Mouse (Mus musculus): Measurements from ENCODE around the gene Cbfa2t3.
"Not testable (repeated sequence)": the region's sequence is repeated elsewhere in the genome, so short reads cannot be mapped to it uniquely, and the experiment has no call there.

Cbfa2t3 gene

DNA sequence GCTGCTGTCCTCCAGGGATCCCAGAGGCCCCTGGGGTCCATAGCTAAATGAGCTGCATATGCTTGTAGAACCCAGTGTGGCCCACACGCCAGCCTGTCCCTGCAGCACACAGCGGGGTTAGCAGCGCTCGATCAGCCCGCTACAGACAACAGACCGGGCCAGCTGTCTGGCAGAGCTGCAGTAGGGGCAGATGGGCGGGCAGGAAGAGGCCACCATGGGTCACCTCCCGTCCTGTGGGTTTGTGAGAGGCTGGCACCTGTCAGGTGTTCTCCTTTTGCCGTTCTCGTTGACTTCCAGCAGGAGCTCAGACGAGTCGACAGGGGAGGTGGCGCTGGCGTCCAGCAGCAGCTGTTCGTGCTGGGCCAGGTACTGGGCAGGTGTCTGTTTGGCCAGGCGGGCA, 60.3 kb downstream of the Cbfa2t3 start:
- DNase-seq (ENCODE audit: low read depth) = no peak

DNA sequence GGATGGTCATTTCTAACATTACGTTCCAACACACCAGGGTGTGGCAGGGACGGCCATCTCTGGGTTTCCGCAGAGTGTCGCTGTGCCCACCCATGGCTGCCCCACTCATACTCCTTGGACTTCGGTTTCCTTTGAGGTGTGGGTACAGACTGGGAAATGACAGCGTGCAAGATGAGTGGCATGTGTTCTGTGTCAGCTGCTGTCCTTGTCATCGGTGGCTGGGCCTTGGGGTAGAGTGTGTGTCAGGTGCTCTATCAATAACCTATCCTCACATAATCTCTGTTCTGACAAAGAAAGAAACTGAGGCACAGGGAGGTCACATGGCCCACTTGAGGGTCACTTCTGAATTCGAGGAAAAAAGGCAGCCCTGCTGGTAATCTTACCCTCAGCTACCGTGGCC, 61.7 kb downstream of the Cbfa2t3 start:
- DNase-seq (ENCODE audit: low read depth) = no peak

DNA sequence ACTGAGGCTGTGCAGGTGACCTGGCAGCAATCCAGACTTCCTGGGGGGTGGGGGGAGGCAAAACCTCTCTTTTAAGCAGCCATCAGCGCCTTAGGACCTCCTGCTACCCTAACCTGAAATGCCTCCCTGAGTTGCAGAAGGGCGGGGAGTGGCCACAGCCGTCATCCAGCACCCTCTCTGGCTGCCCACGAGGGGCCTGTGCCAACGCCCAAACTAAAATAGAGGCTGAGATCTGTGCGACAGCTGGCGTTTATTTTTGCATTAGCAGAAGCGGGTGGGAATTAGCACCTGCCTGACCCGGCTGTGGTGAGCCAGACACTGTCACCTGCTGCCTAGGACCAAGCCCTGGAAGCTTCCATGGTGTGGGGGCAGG, 62.1 kb downstream of the Cbfa2t3 start:
- no peak for DNase-seq (ENCODE audit: low read depth)

DNA sequence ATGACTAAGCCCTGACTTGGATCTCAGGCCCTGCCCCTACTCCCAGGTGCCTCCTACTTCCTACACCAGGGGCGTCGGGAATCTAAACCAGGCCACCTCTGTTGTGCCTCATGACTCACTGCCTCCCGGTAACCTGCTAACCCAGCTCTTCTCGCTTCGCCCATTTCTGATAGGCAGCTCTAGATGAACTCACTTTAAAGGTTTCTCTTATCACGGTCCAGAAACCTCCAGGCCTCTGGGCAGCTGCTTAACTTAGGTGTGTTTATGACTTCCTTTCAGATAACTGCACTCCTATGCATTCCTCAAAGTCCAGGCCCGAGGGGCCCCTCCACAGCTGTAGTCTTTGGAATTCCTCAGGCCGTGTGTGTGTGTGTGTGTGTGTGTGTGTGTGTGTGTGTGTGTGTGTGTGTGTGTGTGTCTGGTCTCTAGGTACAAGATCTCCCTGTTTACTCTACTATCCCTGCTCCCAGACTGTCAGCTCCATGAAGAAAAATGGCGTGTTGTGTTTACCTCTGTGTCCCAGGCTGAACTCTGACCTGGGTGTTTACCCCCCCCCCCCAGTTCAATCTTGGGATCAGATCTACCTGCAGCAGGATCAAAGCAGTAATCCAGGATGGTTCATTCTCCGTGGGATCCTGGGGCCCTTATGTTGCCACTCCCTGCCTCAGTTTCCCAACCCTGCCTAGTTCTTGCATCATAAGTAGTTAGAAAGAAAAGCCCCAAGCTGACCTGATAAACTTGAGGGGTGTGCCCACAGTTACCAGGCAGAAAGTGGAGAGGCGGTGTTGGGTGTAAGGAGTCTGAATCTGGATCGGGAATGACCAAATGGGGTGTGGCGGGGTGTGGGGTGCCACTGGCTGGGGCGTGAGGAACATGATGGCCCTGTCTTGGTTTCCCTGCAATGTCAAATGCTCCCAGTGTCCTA, 62.8 kb downstream of the Cbfa2t3 start:
- DNase-seq (ENCODE audit: low read depth) = peak; percentile 65

DNA sequence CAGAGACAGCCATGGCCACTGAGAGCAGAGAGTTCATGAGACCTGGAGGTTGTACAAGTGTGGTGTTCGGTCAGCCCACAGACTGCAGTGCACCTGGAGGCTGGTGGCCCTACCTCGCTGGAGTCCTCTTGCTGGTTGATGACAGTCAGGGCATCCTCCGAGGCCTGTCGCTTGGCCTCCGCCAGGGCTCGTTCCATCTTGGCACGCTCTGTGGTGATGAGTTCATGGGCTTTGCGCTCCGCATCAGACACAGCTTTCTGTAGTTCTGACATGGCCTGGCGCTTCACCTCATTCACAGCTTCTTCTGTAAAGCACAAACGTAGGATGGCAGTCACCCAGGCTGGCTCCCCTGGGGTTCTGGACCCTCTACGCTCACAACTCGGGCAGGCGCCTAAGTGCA, 65.7 kb downstream of the Cbfa2t3 start:
- DNase-seq (ENCODE audit: low read depth) = no peak

DNA sequence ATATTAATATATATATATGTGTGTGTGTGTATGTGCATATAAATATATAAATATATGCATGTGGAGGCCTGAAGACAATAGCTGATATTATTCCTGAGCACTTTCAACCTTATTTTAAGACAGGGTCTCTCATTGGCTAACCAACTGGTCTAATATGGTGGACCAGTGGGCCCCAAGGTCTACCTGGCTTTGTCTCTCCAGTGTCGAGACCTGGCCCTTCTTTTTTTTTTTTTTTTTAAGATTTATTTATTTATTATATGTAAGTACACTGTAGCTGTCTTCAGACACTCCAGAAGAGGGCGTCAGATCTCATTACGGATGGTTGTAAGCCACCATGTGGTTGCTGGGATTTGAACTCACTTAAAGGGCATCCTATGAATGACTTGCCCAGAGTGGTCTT, 66.8 kb downstream of the Cbfa2t3 start:
- DNase-seq (ENCODE audit: low read depth) = not testable (repeated sequence)

DNA sequence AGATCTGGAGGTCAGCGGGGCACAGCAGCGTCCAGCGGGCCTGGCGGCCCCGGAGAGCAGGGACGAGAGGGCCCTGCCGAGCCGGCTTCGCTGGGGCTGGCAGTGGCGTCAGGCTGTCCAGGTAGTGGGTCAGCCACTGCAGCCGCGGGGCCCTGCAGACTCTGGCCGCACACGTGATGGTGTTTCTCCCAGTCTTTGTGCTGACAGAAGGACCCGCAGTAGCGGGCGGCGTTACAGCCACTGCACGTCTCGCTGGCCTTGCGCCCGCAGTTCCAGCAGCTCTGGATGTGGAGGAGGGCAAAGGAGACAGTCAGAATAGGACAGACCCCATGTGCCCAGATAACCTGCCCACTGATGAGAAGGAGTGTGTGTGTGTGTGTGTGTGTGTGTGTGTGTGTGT, 68.2 kb downstream of the Cbfa2t3 start:
- no peak for DNase-seq (ENCODE audit: low read depth)

DNA sequence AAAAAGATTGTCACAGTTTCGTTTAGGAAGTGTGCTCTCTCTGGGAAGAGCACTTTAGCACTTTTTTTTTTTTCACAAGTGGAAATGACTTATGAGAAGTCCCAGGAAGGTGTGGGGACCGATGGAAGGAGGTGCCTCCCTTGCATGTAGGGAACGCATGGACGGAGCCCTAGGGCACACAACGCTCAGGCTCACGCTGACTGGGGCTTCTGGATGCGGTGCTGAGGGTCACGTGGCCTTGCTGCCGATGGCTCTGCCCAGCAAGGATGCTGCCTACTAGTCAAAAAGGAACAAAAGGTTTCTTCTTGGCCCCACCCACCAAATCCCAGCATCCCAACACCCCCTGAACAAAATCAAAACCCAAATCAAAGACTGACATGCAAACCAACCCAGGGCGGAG, 69.5 kb downstream of the Cbfa2t3 start:
- no peak for DNase-seq (ENCODE audit: low read depth)

DNA sequence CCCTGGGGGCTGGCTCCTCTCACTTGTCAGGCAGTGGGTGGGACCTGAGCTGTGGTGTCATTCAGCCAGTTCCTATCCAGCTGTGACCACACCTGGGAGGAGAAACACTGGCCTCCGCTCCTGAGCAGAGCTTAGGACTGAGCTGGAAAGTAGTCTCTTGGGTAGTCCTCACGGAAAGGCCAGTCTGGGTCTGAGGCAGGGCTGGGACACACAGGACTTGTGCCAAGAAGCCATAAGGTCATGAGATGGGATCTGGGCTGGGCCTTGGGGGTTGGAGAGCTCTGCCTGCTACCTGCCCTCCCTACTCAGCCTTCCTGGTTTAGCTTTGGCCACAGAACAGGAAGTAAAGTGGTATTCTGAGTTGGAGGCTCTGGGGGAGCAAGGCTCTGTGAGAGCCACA, 72.0 kb downstream of the Cbfa2t3 start:
- DNase-seq (ENCODE audit: low read depth) = no peak

DNA sequence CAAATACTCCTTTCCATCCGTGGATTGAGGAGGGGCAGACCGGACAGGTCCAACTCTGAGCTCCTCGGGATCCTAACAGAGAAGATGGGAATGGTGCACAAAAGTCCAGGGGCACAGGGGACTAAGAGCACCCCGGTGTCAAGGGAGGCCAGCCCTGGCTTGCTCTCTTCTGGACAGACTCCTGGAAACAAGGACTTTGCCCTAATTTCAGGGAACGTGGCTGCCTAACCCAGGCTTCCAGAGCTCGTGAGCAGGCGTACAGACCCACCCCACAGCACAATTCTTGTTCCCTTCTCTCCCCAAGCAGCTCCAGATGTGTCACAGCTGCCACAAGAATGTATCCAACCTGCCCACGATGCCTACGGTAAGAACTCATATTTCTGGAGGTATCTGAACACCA, 73.1 kb downstream of the Cbfa2t3 start:
- DNase-seq (ENCODE audit: low read depth) = no peak

DNA sequence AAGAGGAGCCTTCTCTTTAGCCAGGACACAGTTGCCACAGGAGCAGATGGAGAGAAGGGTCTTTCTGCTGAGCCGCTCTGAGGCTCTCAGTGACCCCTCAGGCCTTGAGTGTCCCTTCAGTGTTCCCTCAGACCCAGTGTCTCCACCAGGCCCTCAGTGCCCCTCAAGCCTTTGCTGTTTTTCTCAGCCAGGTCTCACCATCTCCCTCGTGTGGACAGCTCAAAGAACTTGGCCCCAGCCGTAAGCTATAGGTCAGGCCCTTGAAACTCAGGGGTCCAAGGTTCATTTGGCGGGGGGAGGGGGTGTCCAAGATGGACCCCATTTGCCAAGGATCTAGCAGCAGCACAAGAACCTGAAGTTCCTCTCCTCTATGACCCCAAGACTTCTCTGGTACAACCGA, 74.3 kb downstream of the Cbfa2t3 start:
- no peak for DNase-seq (ENCODE audit: low read depth)

DNA sequence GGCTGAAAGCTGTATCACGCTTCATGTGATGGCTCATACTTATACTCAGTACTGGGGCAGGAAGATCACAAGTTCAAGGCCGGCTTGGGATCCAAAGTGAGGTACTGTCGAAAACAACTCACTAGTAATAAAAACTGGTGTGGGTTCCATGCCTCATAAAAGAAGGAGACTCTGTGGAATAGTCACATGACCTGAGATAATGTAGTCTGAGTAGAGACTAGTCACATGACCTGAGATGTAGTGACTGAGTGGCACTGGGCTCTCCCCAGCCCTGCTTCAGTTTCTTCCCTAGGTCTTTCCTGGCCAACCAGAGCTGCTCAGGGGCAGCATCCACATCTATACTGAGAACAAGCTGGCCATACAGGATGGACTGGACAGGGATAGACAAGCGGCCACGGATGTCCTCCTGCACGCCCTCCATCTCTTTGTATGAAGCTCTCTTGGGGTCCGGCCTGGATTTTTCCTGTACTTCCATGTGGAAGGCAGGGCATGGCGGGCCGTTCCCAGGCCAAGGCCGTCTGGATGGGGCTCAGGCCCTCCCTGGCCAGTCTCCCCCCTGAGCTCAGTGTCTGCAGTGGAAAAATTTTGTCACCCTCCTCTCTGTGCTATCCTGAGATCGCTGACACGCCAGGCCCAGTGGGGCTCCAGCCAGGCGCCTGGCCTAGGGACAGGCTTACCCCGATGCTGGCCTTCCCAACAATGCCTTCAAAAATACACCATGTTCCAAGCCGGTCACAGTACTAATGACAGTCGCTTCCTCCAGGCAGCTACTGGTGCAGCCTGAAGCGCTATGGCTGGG, 74.9 kb downstream of the Cbfa2t3 start:
- DNase-seq (ENCODE audit: low read depth) = no peak

DNA sequence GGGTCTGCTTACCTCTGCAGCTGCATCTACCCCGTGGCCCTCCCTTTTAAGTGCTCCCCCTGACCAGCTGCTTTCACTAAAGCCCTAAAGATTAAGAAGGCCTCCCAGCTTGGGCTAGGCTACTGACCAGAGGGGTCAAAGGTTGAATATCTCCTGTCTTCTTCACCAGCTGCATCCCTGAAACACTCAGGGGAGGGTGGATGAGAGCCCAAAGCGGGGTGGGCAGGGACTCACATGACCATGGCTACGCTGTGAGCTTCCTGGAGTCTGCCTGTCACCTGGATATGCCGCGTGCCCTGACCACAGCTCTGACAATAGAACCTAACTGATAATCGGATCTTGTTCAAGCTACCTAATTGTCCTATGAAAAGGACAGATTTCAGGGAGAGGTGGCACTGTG, 76.2 kb downstream of the Cbfa2t3 start, which contains the start of gene Pabpn1l:
TSS of gene Pabpn1l (minus strand) at position 13 of the 400 bp plus-strand sequence.
- no peak for DNase-seq (ENCODE audit: low read depth)

DNA sequence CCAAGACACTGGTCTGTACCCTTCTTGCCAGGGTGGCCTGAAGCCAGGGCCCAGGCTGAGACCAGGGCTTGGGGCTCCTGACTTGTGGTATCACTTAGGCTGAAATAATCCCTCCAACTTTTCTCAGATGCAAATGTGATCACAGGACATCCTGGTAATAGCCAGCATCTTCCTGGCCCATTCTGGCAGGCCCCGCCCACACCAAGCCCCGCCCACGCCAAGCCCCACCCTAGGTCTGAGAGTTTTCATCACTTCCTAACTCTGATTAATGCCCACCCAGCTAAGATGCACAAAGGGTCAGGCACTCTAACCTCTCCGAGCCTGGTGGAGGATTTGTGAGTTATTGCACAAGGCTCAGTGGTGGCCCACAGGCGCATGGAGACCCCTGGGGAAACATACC, 78.5 kb downstream of the Cbfa2t3 start:
- DNase-seq (ENCODE audit: low read depth) = no peak

DNA sequence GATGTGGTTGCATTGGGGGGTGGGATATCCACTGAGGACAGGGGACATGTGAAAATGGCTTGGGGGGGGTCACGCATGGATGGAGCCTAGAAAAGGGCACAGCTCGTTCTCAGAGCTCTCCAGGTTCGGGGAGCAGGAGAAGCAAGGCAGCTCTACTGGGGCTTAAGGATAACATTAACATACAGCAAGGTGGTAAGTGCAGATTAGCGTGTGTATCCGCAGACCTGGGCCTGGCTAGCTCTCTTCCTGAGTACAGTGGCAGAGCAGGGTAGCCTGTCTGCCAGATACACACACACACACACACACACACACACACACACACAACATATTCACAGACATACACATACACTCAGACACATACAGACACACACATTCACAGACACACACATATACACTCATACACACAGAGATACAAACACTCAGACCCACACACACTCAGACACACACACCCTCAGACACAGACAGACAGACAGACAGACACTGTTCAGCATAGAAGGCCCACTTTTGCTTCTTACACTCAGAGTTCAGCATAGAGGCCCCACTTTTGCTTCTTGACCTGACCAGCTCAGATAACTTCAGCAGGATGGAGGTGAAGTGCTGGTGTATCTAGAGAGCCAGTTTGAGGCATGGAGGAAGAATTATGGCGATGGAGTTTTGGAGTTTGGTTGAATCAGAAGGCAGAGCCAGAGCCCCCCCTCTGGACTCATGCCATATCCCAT, 80.1 kb downstream of the Cbfa2t3 start:
- peak; percentile 66 for DNase-seq (ENCODE audit: low read depth)

DNA sequence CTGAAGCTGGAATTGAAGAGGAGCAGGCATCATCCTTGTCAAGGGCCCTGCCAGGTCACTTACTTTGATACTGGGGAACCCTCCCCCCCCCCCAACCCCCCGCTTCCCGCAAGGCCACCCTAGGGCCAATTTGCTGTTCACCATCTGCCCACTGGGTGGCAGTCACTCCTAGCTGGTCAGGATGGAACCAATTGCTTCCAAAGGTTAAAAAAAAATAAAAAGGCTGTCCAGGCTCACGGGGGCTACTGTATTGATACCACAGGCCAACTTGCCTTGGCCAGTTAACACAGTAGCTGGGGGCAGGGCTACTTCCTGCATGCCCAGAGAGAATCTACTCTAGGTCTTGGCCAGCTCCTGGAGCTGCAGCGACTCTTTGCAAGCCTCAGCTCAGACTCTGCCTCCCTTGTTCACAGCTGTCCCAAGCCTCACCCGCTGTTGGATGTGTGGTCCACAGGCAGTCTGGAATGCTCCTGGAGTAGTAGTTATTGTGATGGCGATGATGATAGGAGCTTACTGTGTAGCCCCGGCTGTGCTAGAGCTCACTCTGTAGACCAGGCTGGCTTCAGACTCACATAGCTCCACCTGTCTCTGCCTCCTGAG, 80.9 kb downstream of the Cbfa2t3 start:
- DNase-seq (ENCODE audit: low read depth) = peak; percentile 66

DNA sequence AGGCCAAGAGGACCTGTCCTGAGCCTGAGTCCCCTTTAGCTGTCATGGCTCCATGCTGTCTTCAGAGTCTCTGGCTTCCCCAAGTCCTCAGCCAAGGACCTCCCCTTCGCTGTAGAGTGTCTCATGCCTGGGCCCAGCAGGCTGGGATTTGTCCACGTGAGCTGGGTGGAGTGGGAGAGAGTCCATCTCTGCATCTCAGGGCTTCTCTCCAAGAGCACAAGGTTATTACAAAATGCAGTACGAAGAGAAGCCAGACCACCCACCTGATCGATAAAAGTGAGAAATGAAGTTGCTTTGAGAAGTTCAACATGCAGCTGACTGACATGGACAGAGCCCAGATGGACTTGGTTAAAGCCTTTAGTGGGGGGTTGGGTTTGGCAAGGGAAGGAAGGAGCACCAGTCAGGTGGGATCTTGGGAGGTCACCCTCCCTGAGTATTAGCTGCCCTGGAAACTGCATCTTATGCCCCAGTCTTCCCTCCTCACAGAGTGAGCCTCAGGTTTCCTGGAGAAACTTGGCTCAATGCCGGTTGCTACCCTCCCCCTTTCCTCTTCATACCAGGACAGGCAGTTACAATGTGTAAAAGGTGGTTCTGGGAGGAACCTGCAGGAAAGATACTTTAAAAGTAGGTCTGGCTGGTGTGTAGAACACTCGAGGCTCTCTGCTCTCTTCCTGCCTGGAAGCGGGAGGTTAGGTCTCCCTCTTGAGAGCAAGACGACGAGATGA, 82.6 kb downstream of the Cbfa2t3 start:
- DNase-seq (ENCODE audit: low read depth) = no peak

DNA sequence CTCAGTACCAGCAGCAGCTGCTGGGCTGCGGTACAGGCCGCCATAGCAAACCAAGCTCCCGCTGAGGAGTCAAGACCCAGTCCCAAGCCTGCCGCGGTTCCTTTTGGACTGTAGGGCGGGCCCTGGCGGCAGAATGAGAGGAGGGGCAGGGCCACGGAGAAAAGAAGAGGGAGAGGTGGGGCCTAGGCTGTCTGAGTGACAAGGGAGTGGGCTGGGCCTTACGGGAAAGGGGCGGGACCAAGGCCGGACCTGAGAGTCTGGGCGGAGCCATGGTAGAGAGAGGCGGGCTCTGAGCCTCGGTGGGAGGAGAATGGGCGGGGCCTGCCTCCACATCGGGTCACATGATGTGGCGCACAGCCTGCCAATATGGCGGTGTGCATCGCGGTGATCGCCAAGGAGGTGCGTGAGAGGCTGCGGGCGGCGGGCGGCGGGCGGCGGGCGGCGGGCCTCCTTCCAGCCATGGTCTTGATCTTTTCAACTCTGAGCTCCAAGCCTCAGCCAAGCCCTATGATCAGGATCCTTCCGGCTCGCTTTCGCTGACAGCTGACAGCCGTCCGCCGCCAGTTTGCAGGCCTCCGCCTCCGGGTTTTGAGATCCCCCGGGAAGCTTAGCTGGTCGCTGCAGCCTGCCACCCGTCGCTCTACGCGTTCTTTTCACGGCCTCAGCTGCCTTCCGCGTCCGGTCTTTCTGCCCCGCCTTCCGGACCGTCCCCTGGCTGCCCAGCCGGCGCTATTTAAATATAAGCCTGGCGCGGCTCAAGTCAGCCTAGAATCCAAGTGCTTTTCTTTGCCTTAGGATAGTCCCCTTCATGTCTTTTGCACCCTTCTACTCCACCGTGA, 87.4 kb downstream of the Cbfa2t3 start, which contains the start of the genes Galns and Trappc2l:
TSS of gene Galns (minus strand) at position 169 of the 839 bp plus-strand sequence.
TSS of gene Trappc2l (plus strand) at position 346 of the 839 bp plus-strand sequence.
- peak; percentile 95 for DNase-seq (ENCODE audit: low read depth)

DNA sequence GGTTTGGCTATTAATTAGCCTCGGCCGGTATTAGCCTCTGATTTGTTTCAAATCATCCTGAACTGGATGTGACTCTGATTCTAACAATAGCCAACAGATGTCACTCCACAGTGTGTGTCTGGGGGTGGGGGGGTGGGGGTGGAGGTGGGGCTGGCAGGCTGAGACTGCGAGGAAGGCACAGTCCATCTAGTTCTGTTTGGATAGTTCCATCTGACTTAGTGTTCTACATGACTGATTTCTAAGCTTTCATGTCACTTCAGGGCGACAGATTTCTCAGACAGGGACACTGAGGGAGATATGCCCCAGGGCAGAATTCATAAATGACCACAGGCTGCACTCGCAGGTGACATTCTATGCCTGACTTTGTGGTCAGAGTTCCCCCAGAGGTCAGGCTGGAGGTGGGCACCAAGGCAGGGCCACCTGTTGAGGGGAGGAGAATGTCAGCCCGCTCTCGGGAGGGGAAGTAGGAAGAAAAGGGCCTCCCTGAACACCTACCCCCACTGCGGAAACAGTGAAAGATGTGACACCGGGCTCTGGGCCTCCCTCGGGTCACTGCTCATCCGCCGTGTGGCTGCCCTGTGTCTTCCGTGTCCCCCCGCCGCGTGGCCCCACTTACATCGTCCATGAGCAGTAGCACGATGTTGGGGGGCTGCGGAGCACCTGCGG, 88.2 kb downstream of the Cbfa2t3 start:
- no peak for DNase-seq (ENCODE audit: low read depth)

DNA sequence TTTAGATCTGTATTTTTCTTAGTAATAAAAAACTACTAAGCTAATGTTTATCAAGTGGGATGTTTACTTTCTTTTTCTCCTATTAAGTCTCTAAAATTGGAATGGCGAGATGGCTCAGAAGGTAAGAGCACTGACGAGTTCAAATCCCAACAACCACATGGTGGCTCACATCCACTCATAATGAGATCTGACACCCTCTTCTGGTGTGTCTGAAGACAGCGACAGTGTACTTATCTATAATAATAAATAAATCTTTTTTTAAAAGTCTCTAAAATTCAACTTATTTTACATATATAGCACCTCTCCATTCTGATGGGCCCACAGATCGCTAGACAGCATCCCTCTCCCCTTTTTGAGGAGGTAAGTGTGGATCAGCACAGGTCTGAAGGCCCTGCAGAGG, 88.7 kb downstream of the Cbfa2t3 start:
- DNase-seq (ENCODE audit: low read depth) = no peak
